Mouse (Mus musculus): Measurements from ENCODE around the gene Ap4e1.

- peak; percentile 80; the same call in 1 of the 2 replicates for TF ChIP-seq EP300 (IDR thresholded peaks at IDR 0.05; ENCODE audit: low read depth)
- peak; percentile 98 for TF ChIP-seq CTCF (IDR thresholded peaks at IDR 0.05; ENCODE audit: low read depth)
Observed at GRCm38 (mm10) chr2:127008469-127008998, at the start of gene Ap4e1.
